Mouse (Mus musculus) hindbrain, embryonic 14.5 days (tissue): ENCODE data around the gene Bcap31. TPM values are rescaled to one million over a fixed set of nuclear protein-coding genes. Genes with fewer than 3 reads are reported as not detected.

Experiments
- ATAC-seq: fragments of 200-750 bp; cut with Nextera tagmentation; 2 replicates; pipeline ENCODE4 v1.8.0; 2017; ENCODE audit warnings: moderate number of reproducible peaks, mild to moderate bottlenecking, moderate TSS enrichment, moderate library complexity; ENCODE audit not compliant: low FRiP score
- DNase-seq: peaks from one replicate; pipeline ENCODE4 v3.0.0-alpha.2; 2015; ENCODE audit warnings: low spot score
- H3K27ac ChIP-seq: fragments of 300-500 bp; sonication (generic); 2 replicates; pipeline ENCODE4 v1.5.1; 2014; ENCODE audit warnings: mild to moderate bottlenecking, moderate library complexity
- H3K27me3 ChIP-seq: fragments of 300-500 bp; sonication (generic); 2 replicates; pipeline ENCODE4 v1.6.1; 2014; ENCODE audit warnings: mild to moderate bottlenecking, low read length, mixed read lengths; ENCODE audit not compliant: control insufficient read depth, insufficient read depth
- H3K36me3 ChIP-seq: fragments of 300-500 bp; sonication (generic); replicated peaks from 2 replicates; pipeline ENCODE4 v1.6.1; 2014; ENCODE audit not compliant: control insufficient read depth, insufficient read depth
- H3K4me1 ChIP-seq: fragments of 300-500 bp; sonication (generic); replicated peaks from 2 replicates; pipeline ENCODE4 v1.6.1; 2014; ENCODE audit warnings: antibody characterized with exemption, low read length, mixed read lengths; ENCODE audit not compliant: control insufficient read depth, insufficient read depth
- H3K4me2 ChIP-seq: fragments of 300-500 bp; sonication (generic); replicated peaks from 2 replicates; pipeline ENCODE4 v1.6.1; 2014; ENCODE audit warnings: mild to moderate bottlenecking, moderate library complexity
- H3K4me3 ChIP-seq: fragments of 300-500 bp; sonication (generic); replicated peaks from 2 replicates; pipeline ENCODE4 v1.5.1; 2014; ENCODE audit warnings: mild to moderate bottlenecking, low read length
- H3K9ac ChIP-seq: fragments of 300-500 bp; sonication (generic); 2 replicates; pipeline ENCODE4 v1.6.1; 2014
- H3K9me3 ChIP-seq: fragments of 300-500 bp; sonication (generic); 2 replicates; pipeline ENCODE4 v1.6.1; 2016; ENCODE audit warnings: low read length; ENCODE audit not compliant: control insufficient read depth
- WGBS: fragments of 180-500 bp; shearing (Covaris S2); extraction: QIAGEN DNeasy Blood & Tissue Kit; methylation state at CpG from one replicate; pipeline ENCODE4 v1.1.7; 2014; 5-methylcytosine and 5-hydroxymethylcytosine counted together
- polyA plus RNA-seq: library from polyadenylated mRNA; unstranded; fragments of >200 nt; fragmentation: Nextera tagmentation; extraction: Ambion mirVana; gene quantifications from 2 replicates; pipeline ENCODE4 v1.2.1, GENCODE M21; 2014

The Bcap31 gene
- polyA plus RNA-seq, 1 experiment from 2014 or later, result 141 TPM

- no peak overlapping the region for H3K4me3 ChIP-seq
- H3K4me2 ChIP-seq, result no peak overlapping the region
- no peak overlapping the region for H3K9ac ChIP-seq
- no peaks in the 10 kb centered on the region for H3K27me3 ChIP-seq
- peak; percentile 36 for DNase-seq
- H3K9me3 ChIP-seq, result no peaks in the 10 kb centered on the region
- H3K4me1 ChIP-seq, result peaks cover 7% of the 10 kb centered on the region; the same call in 1 of the 2 replicates
- no peak for ATAC-seq
- H3K36me3 ChIP-seq, result no peaks in the 10 kb centered on the region
- no peak overlapping the region for H3K27ac ChIP-seq
Measured at GRCm38 (mm10) chrX:73663143-73663542, 52.8 kb downstream of the Bcap31 start.

- Histone ChIP-seq H3K4me1 (peaks cover 7% of the 10 kb centered on the region; the same call in 1 of the 2 replicates), H3K4me3 (peak overlapping the region; percentile 48), H3K27ac (peak overlapping the region; percentile 80), H3K36me3 (0 out of 2 replicates have a peak, but pooled peaks cover 5% of the 10 kb centered on the region), H3K27me3 (no peaks in the 10 kb centered on the region), H3K4me2 (peak overlapping the region; percentile 59), H3K9ac (peak overlapping the region; percentile 62), H3K9me3 (no peaks in the 10 kb centered on the region)
- 38% methylated on average over 3 of the region's 3 CpGs for WGBS
- peak; percentile 41; the same call in 1 of the 2 replicates for ATAC-seq
- no peak for DNase-seq
Measured at GRCm38 (mm10) chrX:73660284-73660665, 55.7 kb downstream of the Bcap31 start.

GRCm38 (mm10) chrX:73659575-73660283, 56.2 kb downstream of the Bcap31 start, which contains the start of gene Pnck:
Gene Pnck, minus strand, starts transcription at chrX:73660117.
- ATAC-seq, result peak; percentile 80
- H3K36me3 ChIP-seq, result 0 out of 2 replicates have a peak, but pooled peaks cover 5% of the 10 kb centered on the region
- peaks cover 7% of the 10 kb centered on the region; the same call in 1 of the 2 replicates for H3K4me1 ChIP-seq
- peak within 1 kb of the TSS; percentile 59 for H3K4me2 ChIP-seq
- DNase-seq, result peak; percentile 33
- H3K4me3 ChIP-seq, result peak within 1 kb of the TSS; percentile 48
- H3K9ac ChIP-seq, result peak within 1 kb of the TSS; percentile 62
- no peaks in the 10 kb centered on the region for H3K9me3 ChIP-seq
- H3K27me3 ChIP-seq, result no peaks in the 10 kb centered on the region
- H3K27ac ChIP-seq, result peak within 1 kb of the TSS; percentile 80
- 24% methylated on average over 31 of the region's 57 CpGs for WGBS

- H3K27ac ChIP-seq, result peak overlapping the region; percentile 80
- H3K9me3 ChIP-seq, result no peaks in the 10 kb centered on the region
- DNase-seq, result no peak
- H3K4me3 ChIP-seq, result peak overlapping the region; percentile 48
- 0 out of 2 replicates have a peak, but pooled peaks cover 5% of the 10 kb centered on the region for H3K36me3 ChIP-seq
- peak overlapping the region; percentile 59 for H3K4me2 ChIP-seq
- H3K27me3 ChIP-seq, result no peaks in the 10 kb centered on the region
- peak overlapping the region; percentile 62 for H3K9ac ChIP-seq
- ATAC-seq, result peak; percentile 46
- peaks cover 7% of the 10 kb centered on the region; the same call in 1 of the 2 replicates for H3K4me1 ChIP-seq
- 57% methylated on average over 13 of the region's 13 CpGs for WGBS
Measured at GRCm38 (mm10) chrX:73658936-73659574, 56.9 kb downstream of the Bcap31 start.

- Histone ChIP-seq H3K27me3 (no peaks in the 10 kb centered on the region), H3K4me3 (peak overlapping the region; percentile 48), H3K4me2 (peak overlapping the region; percentile 59), H3K9ac (no peak overlapping the region), H3K27ac (no peak overlapping the region), H3K36me3 (0 out of 2 replicates have a peak, but pooled peaks cover 5% of the 10 kb centered on the region), H3K4me1 (peaks cover 7% of the 10 kb centered on the region; the same call in 1 of the 2 replicates), H3K9me3 (no peaks in the 10 kb centered on the region)
- 42% methylated on average over 7 of the region's 7 CpGs for WGBS
- DNase-seq (no peak), ATAC-seq (no peak)
Measured at GRCm38 (mm10) chrX:73658391-73658790, 57.6 kb downstream of the Bcap31 start.

GRCm38 (mm10) chrX:73655529-73655928, 60.4 kb downstream of the Bcap31 start:
- Histone ChIP-seq H3K4me3 (no peak overlapping the region), H3K4me1 (peaks cover 5% of the 10 kb centered on the region; the same call in 1 of the 2 replicates), H3K36me3 (0 out of 2 replicates have a peak, but pooled peaks cover 5% of the 10 kb centered on the region), H3K27me3 (no peaks in the 10 kb centered on the region), H3K9me3 (no peaks in the 10 kb centered on the region), H3K4me2 (no peak overlapping the region), H3K27ac (no peak overlapping the region), H3K9ac (no peak overlapping the region)
- 64% methylated on average over 3 of the region's 3 CpGs for WGBS
- ATAC-seq, result no peak
- DNase-seq, result no peak

- no peak overlapping the region for H3K4me2 ChIP-seq
- WGBS, result 14% methylated on average over 6 of the region's 6 CpGs
- ATAC-seq, result peak; percentile 71; the same call in 1 of the 2 replicates
- H3K4me3 ChIP-seq, result no peak overlapping the region
- H3K4me1 ChIP-seq, result no peaks in the 10 kb centered on the region
- H3K9me3 ChIP-seq, result no peaks in the 10 kb centered on the region
- peak; percentile 71 for DNase-seq
- H3K36me3 ChIP-seq, result 0 out of 2 replicates have a peak, but pooled peaks cover 5% of the 10 kb centered on the region
- no peak overlapping the region for H3K27ac ChIP-seq
- H3K9ac ChIP-seq, result no peak overlapping the region
- H3K27me3 ChIP-seq, result no peaks in the 10 kb centered on the region
Measured at GRCm38 (mm10) chrX:73654177-73654576, 61.8 kb downstream of the Bcap31 start.

GRCm38 (mm10) chrX:73653392-73653791, 62.6 kb downstream of the Bcap31 start:
- 84% methylated on average over 6 of the region's 6 CpGs for WGBS
- ATAC-seq, result no peak

GRCm38 (mm10) chrX:73650869-73651268, 65.1 kb downstream of the Bcap31 start:
- no peak overlapping the region for H3K4me3 ChIP-seq
- H3K27me3 ChIP-seq, result no peaks in the 10 kb centered on the region
- H3K27ac ChIP-seq, result no peak overlapping the region
- ATAC-seq, result no peak
- no peaks in the 10 kb centered on the region for H3K9me3 ChIP-seq
- DNase-seq, result no peak
- no peaks in the 10 kb centered on the region for H3K36me3 ChIP-seq
- WGBS, result 77% methylated on average over 3 of the region's 3 CpGs
- H3K4me1 ChIP-seq, result no peaks in the 10 kb centered on the region
- H3K4me2 ChIP-seq, result no peak overlapping the region
- no peak overlapping the region for H3K9ac ChIP-seq

More at GRCm38 (mm10) chrX:73653392-73653791, 62.6 kb downstream of the Bcap31 start:
- Histone ChIP-seq H3K27me3 (no peaks in the 10 kb centered on the region), H3K36me3 (0 out of 2 replicates have a peak, but pooled peaks cover 5% of the 10 kb centered on the region), H3K4me2 (no peak overlapping the region), H3K27ac (no peak overlapping the region), H3K4me3 (no peak overlapping the region), H3K9me3 (no peaks in the 10 kb centered on the region), H3K4me1 (no peaks in the 10 kb centered on the region), H3K9ac (no peak overlapping the region)
- no peak for DNase-seq
